Mouse (Mus musculus) cerebellum, adult 2 months (tissue): ENCODE results near the gene Npy.

Source experiments
- CTCF ChIP-seq: fragments of 200-500 bp; IDR thresholded peaks from 2 replicates; pipeline ENCODE4 v1.5.1; 2011; ENCODE audit warnings: low read depth, mild to moderate bottlenecking, control low read depth, low read length, moderate library complexity, borderline replicate concordance; ENCODE audit not compliant: insufficient read depth
- POLR2A ChIP-seq: fragments of 200-500 bp; IDR thresholded peaks from 2 replicates; pipeline ENCODE4 v1.6.1; 2011; ENCODE audit warnings: low read length, control low read depth, borderline replicate concordance; ENCODE audit not compliant: insufficient read depth

DNA sequence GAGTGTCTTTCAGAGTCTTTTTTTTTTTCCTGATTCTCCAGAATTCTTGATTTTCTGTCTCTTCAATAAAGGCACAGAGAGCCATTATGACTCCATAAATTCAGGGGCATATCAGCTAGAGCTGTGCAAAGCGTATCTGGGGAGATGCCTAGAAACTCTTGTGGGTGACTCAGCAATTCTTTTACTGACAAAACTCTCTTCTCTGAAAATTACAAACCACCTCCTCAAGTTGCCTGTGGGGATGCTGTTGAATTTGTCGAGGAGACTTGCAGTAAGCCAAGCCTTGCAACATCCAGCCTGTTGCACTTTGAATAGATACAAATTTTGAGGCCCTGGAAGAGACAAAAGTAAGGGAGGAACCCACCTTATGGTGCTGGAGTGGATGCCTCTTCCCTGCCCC is 34.3 kb downstream of the Npy start:
- no peak for TF ChIP-seq CTCF
- no peak for TF ChIP-seq POLR2A
